Mouse (Mus musculus) heart, postnatal 0 days (tissue): ENCODE data around the gene Wnt7b.

Experiments used
- CTCF ChIP-seq: IDR thresholded peaks from 2 replicates; pipeline ENCODE4 v1.5.1; 2016; ENCODE audit warnings: antibody characterized with exemption, control low read depth, low read depth
- EP300 ChIP-seq: IDR thresholded peaks from 2 replicates; pipeline ENCODE4 v1.6.1; 2016; ENCODE audit warnings: antibody characterized with exemption, low read depth

- TF ChIP-seq CTCF: no peak
- TF ChIP-seq EP300: no peak
These were observed 13.0 kb downstream of the Wnt7b start for GRCm38 (mm10) chr15:85569167-85569797.
